Mouse (Mus musculus): ENCODE data around the gene C330021F23Rik.
"Not testable (repeated sequence)": the region's sequence is repeated elsewhere in the genome, so short reads cannot be mapped to it uniquely, and the experiment has no call there.

Gene C330021F23Rik

DNA sequence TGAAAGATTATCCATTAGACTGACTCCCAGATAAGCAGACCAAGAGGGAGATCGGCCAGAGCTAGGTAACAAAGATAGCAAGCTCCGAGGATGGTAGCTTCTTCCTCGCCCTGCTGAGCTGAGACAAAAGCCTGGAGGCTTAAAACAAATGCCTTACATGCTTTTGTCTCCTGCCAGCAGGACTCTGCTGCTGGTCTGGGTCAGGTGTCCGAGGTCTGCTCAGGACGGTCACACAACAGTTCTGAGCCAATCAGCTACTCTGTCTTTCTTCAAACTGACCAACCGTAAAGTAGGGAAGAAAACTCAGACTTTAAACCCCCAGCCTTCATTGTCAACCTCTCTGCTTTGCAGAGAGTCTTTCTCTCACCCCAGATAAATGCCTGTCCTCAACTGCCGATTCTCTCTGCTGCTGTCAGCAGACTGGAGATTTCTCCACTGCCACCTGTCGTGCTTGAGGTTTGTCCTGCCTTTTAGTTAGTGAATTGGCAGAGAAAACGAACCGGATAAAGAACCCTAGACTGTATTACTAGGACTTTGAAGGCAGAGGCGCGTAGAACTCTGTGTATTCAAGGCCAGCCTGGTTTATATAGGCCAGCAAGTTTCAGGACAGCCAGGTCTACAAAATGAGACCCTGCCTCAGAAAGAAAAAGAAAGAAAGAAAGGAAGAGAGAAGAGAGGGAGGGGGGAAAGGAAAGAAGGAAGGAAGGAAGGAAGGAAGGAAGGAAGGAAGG, at the start of gene C330021F23Rik:
Gene C330021F23Rik, plus strand, starts transcription at position 350 of the 731 bp plus-strand sequence.
- DNase-seq = no peak

DNA sequence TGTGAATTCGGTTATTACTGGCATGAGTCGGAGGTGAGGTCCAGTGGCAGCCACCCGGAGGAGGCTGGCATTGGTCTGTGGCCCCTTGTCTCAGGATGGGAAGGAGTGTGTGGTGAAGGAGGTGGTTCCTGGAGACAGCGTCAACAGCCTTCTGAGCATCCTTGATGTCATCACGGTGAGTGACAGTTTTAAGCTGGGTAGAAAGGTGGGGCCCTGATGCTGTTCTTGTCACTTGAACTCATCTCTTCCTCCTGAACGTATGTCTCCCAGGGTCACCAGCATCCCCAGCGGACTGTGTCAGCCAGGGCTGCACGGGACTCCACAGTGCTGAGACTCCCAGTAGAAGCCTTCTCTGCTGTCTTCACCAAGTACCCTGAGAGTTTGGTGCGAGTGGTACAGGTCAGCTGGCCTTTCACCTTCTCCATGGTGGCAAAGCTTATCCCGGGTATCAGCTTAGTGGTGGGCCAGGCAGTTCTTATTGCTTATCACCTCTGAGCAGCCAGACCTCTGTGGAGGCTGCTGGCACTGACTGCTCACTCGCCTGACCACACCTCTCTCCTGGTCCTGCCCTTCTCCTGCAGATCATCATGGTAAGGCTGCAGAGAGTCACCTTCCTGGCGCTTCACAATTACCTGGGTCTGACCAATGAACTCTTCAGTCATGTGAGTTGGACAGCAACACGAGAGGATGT, 45.6 kb upstream of the C330021F23Rik start:
- DNase-seq = no peak

DNA sequence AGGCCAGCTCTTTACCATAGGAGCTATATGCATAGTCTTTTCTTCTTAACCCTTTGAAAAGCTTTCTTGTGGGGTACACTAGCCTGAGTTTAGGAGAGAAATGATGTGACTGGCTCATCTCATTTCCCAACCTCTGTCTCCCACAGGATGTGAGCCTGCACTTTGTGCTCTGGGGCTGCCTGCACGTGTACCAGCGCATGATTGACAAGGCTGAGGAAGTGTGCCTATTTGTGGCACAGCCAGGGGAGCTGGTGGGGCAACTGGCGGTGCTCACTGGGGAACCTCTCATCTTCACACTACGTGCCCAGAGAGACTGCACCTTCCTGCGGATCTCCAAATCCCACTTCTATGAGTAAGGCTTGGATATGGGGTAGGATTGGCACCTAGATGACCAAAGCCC, 37.0 kb upstream of the C330021F23Rik start:
- DNase-seq = no peak

DNA sequence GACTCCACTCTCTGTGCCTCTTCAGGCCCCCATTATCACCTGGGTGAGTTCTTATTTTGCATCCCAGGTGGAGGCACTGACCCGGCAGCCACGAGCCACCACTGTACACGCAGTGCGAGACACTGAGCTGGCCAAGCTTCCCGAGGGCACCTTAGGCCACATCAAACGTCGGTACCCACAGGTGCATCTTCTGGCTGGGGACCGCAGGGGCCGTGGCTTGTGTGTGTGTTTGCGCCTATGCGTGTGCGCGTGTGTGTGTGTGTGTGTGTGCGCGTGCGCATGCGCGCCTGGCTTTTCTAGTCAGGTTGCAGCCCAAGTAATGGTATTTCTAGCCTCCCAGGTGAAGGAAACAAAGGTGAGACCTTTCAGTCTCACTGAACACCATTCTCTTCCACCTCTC, 35.9 kb upstream of the C330021F23Rik start:
- no peak for DNase-seq

DNA sequence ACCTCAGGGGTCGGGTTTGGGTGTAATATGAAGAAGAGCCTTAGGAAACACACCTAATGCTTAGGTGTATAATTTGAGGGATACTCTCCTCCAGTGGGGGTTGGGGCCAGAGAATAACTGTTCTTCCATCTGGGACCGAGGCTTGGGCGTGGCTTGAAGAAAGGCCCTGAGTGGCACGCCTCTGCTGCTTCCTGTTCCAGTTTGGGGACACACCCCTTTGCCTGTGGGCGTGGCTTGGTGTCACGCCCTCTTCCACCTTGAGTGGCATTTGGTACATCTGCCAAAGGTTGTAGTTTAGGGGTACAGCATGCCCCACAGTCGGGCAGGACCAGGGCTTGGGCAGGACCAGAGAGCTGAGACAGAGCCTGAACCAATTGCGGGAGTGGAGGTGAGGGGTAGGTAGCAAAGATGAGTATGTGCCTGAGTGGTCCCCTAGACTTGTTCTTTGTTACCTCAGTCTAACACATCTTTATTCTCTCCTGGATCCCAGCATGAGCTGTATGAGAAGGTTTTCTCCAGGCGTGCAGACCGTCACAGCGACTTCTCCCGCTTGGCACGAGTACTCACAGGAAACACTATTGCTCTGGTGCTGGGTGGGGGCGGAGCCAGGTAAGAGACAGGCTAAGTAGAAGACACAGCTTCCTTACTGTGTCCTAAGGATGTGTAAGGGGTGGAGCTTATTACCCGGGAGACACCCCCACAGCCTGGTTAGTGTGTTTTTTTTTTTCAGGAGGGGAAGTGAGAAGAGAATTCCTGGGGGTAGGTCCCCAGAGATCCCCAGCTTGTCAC, 31.5 kb upstream of the C330021F23Rik start:
- no peak for DNase-seq

DNA sequence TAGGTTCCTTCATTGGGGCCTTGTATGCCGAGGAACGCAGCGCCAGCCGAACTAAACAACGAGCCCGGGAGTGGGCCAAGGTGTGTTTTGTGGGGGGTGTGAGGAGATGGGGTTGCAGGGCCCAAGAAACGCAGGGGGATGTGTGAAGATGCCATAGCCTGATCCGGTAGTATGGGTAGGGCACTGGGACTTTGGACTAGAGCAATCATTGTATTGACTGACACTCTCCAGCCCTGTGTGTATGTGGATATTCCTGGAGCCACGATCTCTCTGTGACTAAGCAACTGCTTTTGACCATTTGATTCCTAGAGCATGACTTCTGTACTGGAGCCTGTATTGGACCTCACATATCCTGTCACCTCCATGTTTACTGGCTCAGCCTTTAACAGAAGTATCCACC, 30.9 kb upstream of the C330021F23Rik start:
- DNase-seq = no peak

DNA sequence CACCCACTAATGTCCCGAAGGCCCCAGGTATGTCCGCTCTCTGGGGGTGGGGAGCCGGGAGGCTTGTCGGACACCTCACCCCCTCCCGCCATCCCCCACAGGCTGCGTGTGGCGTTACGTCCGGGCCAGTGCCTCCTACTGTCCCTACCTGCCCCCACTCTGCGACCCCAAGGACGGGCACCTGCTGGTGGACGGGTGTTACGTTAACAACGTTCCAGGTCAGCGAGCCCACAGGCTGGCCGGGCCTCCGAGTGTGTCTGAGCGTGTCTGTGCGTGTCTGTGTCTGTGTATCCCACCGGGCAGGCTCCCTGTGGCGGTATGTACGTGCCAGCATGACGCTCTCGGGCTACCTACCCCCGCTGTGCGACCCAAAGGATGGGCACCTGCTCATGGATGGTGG, 30.1 kb upstream of the C330021F23Rik start:
- DNase-seq = no peak

DNA sequence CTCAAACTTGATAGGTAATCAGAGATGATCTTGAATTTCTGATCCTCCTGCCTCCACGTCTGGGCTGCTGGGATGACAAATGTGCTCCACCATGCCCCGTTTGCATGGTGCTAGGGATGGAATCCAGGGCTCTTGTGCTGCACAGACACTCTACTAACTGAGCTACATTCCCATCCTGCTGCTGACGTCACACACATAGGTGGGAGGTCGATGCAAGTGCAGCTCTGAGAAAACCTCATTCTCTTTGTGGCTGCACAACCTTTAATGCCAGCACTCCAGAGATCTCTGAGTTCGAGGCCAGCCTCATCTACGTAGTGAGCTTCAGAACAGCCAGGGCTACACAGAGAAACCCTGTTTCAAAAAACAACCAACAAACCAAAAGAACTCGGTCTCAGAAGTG, 28.6 kb upstream of the C330021F23Rik start:
- DNase-seq = no peak

DNA sequence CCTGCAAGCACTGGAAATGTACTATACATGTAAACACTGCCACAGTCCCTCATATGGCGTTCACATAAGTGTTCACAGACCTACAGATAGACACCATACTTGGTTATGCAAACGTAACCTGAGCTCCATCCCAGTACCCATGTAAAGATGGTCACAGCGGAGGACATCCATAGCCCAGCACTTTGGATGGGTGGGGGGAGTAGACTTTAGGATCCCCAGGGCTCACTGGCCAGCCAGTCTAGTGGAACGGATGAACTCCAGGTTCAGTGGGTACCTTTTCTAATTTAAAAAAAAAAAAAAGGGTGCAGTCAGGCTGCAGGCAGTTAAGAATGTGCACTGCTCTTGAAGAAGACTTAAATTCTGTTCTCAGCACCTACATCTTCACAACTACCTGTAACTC, 27.7 kb upstream of the C330021F23Rik start:
- DNase-seq = no peak

DNA sequence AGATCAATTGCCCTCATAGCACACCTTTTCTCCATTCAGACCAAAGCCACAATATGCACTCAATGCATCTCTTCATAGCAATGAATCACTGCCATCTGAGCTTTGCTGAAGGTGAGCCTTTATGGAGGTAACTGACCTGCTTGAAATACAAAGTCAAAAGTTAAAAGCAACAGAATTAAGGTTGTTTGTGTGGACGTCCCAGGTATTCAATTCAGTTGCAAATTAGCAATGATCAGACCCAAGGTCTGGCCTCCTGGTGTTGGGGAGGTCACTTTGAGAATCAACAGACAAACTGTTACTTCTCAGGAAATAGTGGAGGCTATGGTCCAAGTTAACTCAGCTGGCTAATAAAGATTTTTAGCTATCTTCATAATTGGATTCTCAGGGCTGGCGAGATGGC, 21.3 kb upstream of the C330021F23Rik start:
- no peak for DNase-seq

DNA sequence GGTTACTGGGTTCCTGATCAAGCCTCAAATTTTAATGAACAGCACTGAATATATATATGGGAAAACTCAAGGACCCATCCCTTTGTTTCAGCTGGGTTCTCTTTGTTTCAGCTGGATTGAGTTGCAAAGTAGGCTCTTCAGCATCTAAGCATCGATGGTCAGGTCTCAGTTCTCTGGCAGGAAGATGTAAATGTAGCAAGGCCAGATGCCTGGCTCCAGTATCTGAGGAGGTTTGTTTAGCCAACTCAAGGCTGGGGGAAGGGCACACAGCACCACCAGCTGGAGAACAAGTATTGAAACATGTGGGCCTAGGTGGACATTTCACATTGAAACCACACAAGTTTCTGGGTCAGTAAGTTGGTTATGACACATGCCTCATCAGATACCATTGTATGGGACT, 15.6 kb upstream of the C330021F23Rik start:
- no peak for DNase-seq

DNA sequence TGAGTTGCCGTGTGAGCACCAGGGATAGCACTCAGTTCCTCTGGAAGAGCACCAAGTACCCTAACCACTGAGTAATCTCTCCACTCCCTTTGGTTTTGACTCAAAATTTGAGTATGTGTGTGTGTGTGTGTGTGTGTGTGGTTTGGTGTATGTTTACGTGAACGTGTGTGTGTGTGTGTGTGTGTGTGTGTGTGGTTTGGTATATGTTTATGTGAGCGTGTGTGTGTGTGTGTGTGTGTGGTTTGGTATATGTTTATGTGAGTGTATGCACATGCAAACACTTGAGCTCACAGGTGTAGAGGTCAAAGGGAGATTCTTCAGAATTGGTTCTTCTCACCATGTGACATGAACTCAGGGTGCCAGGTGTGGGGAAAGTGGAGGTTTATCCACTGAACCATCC, 11.7 kb upstream of the C330021F23Rik start:
- no peak for DNase-seq

DNA sequence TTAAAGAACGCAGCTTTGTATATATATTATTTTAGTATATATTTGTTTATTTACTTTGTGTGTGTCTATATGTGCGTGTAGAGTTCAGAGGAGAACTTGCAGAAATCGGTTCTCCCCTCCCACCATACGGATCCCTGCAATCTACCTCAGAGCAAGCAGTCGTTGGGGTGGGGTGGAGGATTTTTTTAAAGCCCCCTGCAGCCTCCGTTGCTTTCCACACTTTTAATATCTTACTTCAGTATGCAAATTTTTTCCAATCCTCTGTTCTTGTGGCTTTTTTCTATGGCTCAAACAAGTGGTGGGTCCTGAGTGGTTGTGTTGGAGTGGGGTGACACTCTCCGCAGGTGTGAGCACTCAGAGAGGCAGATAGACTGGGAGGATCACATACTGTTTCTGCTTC, 588 bp downstream of the C330021F23Rik start:
- DNase-seq = no peak

DNA sequence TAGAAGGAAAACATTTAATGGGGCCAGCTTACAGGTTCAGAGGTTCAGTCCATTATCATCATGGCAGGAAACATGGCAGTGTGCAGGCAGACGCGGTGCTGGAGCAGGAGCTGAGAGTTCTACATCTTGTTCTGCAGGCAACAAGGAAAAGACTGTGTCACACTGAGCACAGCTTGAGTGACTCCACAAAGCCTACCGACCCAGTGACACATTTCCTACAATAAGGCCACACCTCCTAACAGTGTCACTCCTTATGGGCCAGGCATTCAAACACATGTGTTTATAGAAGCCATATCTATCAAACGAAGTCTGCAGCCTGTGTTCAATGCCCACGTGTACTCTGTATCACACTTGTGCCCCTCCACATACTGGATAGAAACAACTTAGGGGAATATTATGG, 2.0 kb downstream of the C330021F23Rik start:
- no peak for DNase-seq

DNA sequence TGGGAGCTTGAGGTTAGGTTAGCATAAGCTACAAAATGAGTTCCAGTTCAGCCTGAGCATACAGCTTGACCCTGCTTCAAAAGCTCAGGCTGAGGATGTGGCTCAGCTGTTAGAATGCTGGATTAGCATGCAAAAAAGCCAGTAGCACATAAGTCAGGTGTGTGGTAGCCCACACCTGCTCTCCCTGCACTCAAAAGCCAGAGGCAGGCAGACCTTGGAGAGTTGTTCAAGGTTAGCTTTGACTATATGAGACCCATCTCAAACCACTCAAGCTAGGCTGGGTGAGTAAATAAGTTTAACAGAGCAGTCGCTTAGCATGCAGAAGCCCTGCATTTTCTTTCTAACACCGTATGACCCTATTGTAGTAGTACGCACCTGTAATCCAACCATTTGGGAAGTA, 6.8 kb downstream of the C330021F23Rik start:
- DNase-seq = no peak

DNA sequence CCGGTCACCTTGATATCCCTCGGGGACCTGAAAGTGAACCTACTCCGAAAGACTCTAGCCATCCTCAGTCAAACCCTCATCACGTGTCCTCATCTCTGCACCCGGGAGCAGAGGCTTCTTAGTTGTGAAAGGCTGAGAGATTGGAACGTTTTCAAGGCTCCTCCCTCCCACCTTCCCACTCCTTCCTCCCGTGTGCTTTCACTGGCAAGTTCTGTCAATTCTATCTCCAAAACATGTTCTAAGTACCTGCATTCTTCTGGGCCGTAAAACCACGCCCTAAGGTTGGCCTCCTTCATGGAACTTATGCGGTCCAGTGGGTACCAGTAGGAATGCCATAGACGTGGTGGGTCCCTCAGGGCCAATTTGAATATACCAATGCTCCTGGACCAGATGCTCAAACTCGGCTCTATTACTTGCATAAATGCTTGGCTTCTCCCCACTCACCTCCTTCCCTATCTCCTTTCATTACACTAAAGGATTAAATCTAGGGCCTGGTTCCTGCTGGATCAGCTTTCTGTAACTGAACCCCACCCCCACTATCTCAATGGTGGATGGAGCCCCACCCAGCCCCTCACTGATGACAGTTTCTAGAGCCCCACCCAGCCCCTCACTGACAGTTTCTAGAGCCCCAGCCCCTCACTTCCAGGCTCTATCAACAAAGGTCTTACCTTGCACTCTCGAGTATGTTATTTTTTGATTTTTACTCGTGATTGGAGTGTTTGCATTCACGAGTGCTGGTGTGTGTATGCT, 8.6 kb downstream of the C330021F23Rik start:
- no peak for DNase-seq

DNA sequence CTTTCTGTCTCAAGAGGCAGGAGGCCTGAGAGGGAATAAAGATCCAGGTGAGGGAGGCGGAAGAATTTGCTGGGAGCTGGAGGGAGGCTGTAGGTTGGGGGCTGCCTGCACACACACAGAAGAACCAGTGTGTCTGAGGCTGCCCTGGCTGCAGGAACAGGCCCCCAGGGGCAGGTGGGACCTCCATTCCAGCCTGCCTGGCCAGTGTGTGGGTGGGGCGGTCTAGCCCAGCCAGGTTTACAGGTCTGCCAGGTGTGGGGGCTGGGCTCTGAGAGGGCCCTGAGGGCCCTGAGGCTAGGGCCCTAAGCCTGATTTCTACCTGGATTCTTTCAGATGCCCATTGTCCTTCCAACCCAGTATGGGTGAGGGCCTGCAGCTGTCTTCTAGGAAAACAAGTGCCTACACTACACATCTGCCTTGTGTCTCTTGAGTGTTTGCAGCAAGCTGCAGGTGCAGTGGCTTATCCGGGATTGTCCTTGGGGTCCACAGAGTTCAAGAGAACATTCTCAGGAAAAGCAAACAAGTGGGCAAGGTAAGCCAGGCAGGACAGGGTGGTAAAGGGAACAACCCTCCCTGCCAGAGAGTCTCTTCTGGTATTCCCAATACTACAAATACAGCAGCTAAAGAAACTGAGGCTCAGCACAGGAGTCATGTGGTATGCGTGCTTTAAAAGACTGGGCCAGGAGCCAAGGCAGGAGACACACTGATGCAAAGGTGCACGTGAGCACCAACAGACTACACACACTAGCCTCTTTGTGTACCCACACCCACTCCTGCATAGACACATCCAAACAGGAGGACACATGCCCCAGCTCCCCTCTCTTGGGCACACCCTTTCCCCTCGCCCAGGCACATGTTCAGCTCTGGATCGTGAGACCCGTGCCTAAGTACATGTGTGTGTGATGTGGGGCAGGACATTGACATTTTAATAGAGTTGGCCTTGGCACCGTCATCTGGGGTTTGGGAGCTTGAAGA, 11.9 kb downstream of the C330021F23Rik start:
- no peak for DNase-seq

DNA sequence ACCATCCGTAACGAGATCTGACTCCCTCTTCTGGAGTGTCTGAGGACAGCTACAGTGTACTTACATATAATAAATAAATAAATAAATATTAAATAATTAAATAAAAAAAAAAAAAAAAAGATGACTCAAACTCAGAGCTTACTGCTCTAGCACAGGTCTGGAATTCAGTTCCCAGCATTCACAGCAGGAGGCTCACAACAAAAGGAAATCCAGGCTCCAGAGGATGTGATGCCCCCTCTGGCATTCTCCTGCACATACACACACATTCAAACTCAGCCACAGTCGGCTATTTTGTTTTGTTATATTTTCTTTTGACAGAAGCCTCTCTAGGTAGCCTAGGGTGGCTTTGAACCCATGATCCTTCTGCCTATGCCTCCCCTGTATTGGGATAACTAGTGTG, 14.2 kb downstream of the C330021F23Rik start:
- not testable (repeated sequence) for DNase-seq

DNA sequence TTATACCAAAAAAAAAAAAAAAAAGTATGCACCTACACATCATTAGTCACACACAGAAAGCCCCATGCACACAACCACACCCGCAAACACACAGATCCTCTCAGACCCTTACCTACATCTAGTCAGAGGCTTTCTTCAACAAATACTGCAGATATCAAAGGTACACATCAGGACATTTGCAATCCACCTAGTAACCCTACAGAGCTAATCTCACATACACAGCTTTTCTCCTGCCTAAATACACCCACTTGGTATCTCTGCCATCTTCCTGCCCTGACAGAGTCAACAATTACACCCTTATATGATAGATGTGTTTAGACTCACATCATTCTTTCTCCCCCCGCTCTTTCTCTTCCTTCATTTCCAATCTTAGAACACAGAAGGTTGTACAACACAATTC, 18.7 kb downstream of the C330021F23Rik start:
- DNase-seq = no peak

DNA sequence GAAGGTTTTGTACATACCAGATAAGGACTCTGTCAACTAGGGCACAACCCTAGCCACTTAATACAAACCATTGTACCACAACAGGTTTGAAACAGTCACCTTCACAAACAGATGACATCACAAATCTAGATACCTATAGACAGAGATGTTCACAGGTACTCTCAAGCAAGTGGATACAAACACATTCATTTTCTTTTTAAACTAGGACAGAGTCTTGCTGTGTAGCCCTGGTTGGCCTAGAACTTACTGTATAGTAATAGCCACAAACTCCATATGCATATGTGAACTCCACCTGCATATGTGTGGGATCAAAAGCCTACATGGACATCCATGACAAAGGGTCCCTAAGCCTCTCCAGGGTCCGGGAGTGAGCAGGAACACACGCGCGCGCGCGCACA, 19.2 kb downstream of the C330021F23Rik start, which contains the start of gene Camsap3:
Gene Camsap3, plus strand, starts transcription at position 301 of the 398 bp plus-strand sequence.
- no peak for DNase-seq

DNA sequence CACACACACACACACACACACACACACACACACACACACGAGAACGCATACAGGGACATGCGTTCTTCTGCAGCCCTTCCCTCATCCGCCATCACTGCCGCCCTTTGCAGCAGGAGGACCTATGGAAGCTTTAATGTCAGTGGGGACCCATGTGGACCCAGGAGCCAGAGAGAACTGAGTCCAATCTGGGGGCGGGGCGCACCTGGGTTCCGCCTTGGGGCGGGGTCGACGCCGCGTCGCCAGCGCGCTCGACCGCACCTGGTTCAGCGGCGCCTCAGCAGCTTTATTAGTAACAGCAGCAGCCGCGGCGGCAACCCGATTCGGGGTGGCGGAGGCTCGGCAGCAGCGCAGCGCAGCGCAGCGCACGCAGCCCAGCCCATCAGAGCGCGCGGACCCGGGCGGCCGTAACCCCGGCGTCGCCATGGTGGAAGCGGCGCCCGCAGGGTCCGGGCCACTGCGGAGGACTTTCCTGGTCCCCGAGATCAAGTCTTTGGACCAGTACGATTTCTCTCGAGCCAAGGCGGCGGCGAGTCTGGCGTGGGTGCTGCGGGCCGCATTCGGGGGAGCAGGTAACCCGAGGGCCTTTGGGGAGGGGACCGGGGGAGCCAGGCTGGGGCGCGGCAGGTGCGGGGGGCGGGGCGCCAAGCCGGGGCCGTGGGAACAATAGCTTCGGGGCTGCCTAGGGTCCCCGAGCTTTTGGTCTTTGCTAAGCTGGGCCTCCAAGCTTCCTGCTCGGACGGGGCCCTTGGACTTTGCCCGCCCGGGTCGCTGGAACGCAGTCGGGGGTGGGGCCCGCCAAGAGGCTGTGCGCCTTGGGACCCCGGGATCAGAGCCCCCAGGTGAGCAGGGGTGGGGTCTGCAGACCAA, 19.8 kb downstream of the C330021F23Rik start:
- DNase-seq = peak in 1 of 2 experiments; percentile 14
